Mouse (Mus musculus): Measurements from ENCODE around the gene Pramef25.
"Not testable (repeated sequence)": the region's sequence is repeated elsewhere in the genome, so short reads cannot be mapped to it uniquely, and the experiment has no call there.

- not testable (repeated sequence) for TF ChIP-seq CTCF (IDR thresholded peaks at IDR 0.05; ENCODE audit: control insufficient read depth, insufficient read depth, insufficient read length); MAX (IDR thresholded peaks at IDR 0.05); CEBPB (IDR thresholded peaks at IDR 0.05; ENCODE audit: low read depth); USF1 (IDR thresholded peaks at IDR 0.05; ENCODE audit: low read depth)
These were observed 34.3 kb upstream of the Pramef25 start for GRCm38 (mm10) chr4:143985165-143985564.
